ENCODE assay signal across 8 mouse cellular contexts in the genomic region with DNA sequence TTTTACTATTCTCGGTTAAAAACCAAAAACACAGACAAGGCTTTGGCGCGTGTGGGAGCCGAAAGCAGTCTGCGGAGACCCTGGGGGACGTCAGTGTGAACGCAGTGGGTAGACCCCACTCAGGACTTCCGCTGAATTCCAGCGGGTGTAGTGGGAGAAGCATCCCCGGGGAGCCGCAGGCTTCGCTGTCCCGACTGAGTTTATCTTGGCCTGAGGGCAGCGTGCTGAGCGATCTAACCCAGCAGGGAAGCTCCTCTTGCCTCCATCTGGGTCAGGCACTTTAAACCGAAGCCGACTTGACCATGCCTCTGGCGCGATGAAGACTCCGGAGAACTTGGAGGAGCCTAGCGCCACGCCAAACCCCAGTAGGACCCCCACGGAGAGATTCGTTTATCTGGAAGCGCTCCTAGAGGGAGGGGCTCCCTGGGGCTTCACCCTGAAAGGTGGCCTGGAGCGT. TPM values are rescaled to one million over a fixed set of nuclear protein-coding genes. Genes with fewer than 3 reads are reported as not detected.
DNase-seq lines count a peak whose midpoint lies in the region; ATAC-seq lines count a peak whose summit lies in the region.

Gene Shroom3 (plus strand): TSS at position 85 of the 457 bp plus-strand sequence.

- no peaks in the 10 kb centered on the region for H3K36me3 ChIP-seq in embryonic facial prominence, embryonic 12.5 days
- H3K36me3 ChIP-seq in midbrain, embryonic 14.5 days (ENCODE audit: control insufficient read depth, insufficient read depth, low read length), result no peaks in the 10 kb centered on the region

- H3K27ac ChIP-seq in embryonic facial prominence, embryonic 12.5 days, result peak within 1 kb of the TSS; percentile 60
- peak within 1 kb of the TSS; percentile 57; the same call in 1 of the 2 replicates for H3K27ac ChIP-seq in midbrain, embryonic 14.5 days (replicated peaks; ENCODE audit: low read depth, low read length)

- peak within 1 kb of the TSS; percentile 52 for H3K4me3 ChIP-seq in embryonic facial prominence, embryonic 12.5 days
- peak within 1 kb of the TSS; percentile 47 for H3K4me3 ChIP-seq in midbrain, embryonic 14.5 days (replicated peaks; ENCODE audit: low read depth, low read length)

- 0 out of 2 replicates have a peak, but pooled peaks cover 5% of the 10 kb centered on the region for H3K4me1 ChIP-seq in embryonic facial prominence, embryonic 12.5 days
- H3K4me1 ChIP-seq in midbrain, embryonic 14.5 days (ENCODE audit: control insufficient read depth, insufficient read depth, low read length), result no peaks in the 10 kb centered on the region

- peak within 1 kb of the TSS; percentile 60 for H3K9ac ChIP-seq in embryonic facial prominence, embryonic 12.5 days
- peak within 1 kb of the TSS; percentile 65 for H3K9ac ChIP-seq in midbrain, embryonic 14.5 days (replicated peaks; ENCODE audit: low read length)

- H3K9me3 ChIP-seq in embryonic facial prominence, embryonic 12.5 days, result no peaks in the 10 kb centered on the region
- no peaks in the 10 kb centered on the region for H3K9me3 ChIP-seq in midbrain, embryonic 14.5 days (ENCODE audit: control insufficient read depth, low read length)

- DNase-seq in embryo, embryonic 10 days (ENCODE audit: low spot score), result peak; percentile 68
- no peak for DNase-seq in embryo, embryonic 9.5 days (ENCODE audit: extremely low spot score)
- DNase-seq in heart, postnatal 25 days (ENCODE audit: low spot score), result no peak
- DNase-seq in large intestine, adult 2 months (ENCODE audit: low read depth, low spot score), result no peak
- DNase-seq in midbrain, embryonic 14.5 days, result peak; percentile 66
- no peak for DNase-seq in thymus, adult 18-20 months

- no peaks in the 10 kb centered on the region for H3K27me3 ChIP-seq in embryonic facial prominence, embryonic 12.5 days
- 0 out of 2 replicates have a peak, but pooled peaks cover 3% of the 10 kb centered on the region for H3K27me3 ChIP-seq in midbrain, embryonic 14.5 days (ENCODE audit: control insufficient read depth, insufficient read depth, low read length)

- under 1% methylated on average over 26 of the region's 26 CpGs for WGBS in embryonic facial prominence, embryonic 12.5 days
- WGBS in large intestine, adult 2 months, result 4% methylated on average over 26 of the region's 26 CpGs
- under 1% methylated on average over 26 of the region's 26 CpGs for WGBS in midbrain, embryonic 14.5 days

- H3K4me2 ChIP-seq in embryonic facial prominence, embryonic 12.5 days (replicated peaks), result peak within 1 kb of the TSS; percentile 98
- H3K4me2 ChIP-seq in midbrain, embryonic 14.5 days (ENCODE audit: low read length), result peak within 1 kb of the TSS; percentile 91

- ATAC-seq in embryonic facial prominence, embryonic 12.5 days (ENCODE audit: insufficient number of reproducible peaks, insufficient read depth, low FRiP score, low TSS enrichment), result no peak
- peak; percentile 18; the same call in 1 of the 2 replicates for ATAC-seq in midbrain, embryonic 14.5 days (ENCODE audit: low FRiP score, low TSS enrichment)
- no peak for ATAC-seq in frontal cortex, adult (ENCODE audit: low TSS enrichment)

- intact Hi-C loops in heart, postnatal 25 days (cut with DNase I), result loop anchor here (5.0 kb wide), 1 partner anchor 269 kb away; no protein-coding TSS in a partner anchor

RNA-seq across cellular contexts. Expression of gene Shroom3, which starts in this region (rescaled TPM):
- 5.2 and 6.6 TPM in 2 replicates for polyA plus RNA-seq in embryonic facial prominence, embryonic 12.5 days (2016; fragmentation: Nextera tagmentation; extraction: Ambion mirVana)
- total RNA-seq in heart, postnatal 25 days (2021), result 10 to 100 TPM; 32.7 to 33.9 TPM
- 53.2 and 73.2 TPM in 2 replicates for polyA plus RNA-seq in large intestine, adult 2 months (2012; rRNA removed)
- polyA plus RNA-seq in midbrain, embryonic 14.5 days (2014; fragmentation: Nextera tagmentation; extraction: Ambion mirVana), result 1.4 and 1.5 TPM in 2 replicates

Comparison
In these comparisons a context has a peak if more than half of its experiments do, and no peak if none do; other contexts are left out.
1. DNase-seq: peak in embryo, embryonic 10 days (single experiment) and midbrain, embryonic 14.5 days (single experiment); none in embryo, embryonic 9.5 days (single experiment), heart, postnatal 25 days (single experiment), large intestine, adult 2 months (single experiment) and thymus, adult 18-20 months (0 of 2).